Mouse (Mus musculus) liver, embryonic 11.5 days (tissue): Measurements from ENCODE around the gene Psmd7. TPM values are rescaled to one million over a fixed set of nuclear protein-coding genes. Genes with fewer than 3 reads are reported as not detected.

Experiments used
- ATAC-seq: fragments of 200-750 bp; cut with Nextera tagmentation; replicated peaks from 2 replicates; pipeline ENCODE4 v1.8.0; 2017; ENCODE audit warnings: moderate number of reproducible peaks, mild to moderate bottlenecking, moderate TSS enrichment, moderate library complexity; ENCODE audit not compliant: low FRiP score
- DNase-seq: peaks from one replicate; pipeline ENCODE4 v3.0.0-alpha.2; 2017; ENCODE audit warnings: low spot score
- H3K27ac ChIP-seq: fragments of 300-500 bp; sonication (generic); 2 replicates; pipeline ENCODE4 v1.5.1; 2014; ENCODE audit warnings: mild to moderate bottlenecking, low read depth, low read length, control low read depth
- H3K27me3 ChIP-seq: fragments of 300-500 bp; sonication (generic); replicated peaks from 2 replicates; pipeline ENCODE4 v1.6.1; 2014; ENCODE audit warnings: low read length, mixed read lengths; ENCODE audit not compliant: control insufficient read depth, insufficient read depth
- H3K36me3 ChIP-seq: fragments of 300-500 bp; sonication (generic); 2 replicates; pipeline ENCODE4 v1.6.1; 2014; ENCODE audit warnings: mild to moderate bottlenecking, low read length, moderate library complexity, mixed read lengths; ENCODE audit not compliant: control insufficient read depth, insufficient read depth
- H3K4me1 ChIP-seq: fragments of 300-500 bp; sonication (generic); replicated peaks from 2 replicates; pipeline ENCODE4 v1.6.1; 2014; ENCODE audit warnings: low read length, mixed read lengths; ENCODE audit not compliant: control insufficient read depth, insufficient read depth
- H3K4me2 ChIP-seq: fragments of 300-500 bp; sonication (generic); 2 replicates; pipeline ENCODE4 v1.6.1; 2014; ENCODE audit warnings: mild to moderate bottlenecking, control low read depth, moderate library complexity
- H3K4me3 ChIP-seq: fragments of 300-500 bp; sonication (generic); 2 replicates; pipeline ENCODE4 v1.5.1; 2014; ENCODE audit warnings: low read depth, low read length, control low read depth
- H3K9ac ChIP-seq: fragments of 300-500 bp; sonication (generic); 2 replicates; pipeline ENCODE4 v1.6.1; 2014; ENCODE audit warnings: low read depth, low read length, control low read depth
- H3K9me3 ChIP-seq: fragments of 300-500 bp; sonication (generic); 2 replicates; pipeline ENCODE4 v1.6.1; 2016; ENCODE audit warnings: low read length, inconsistent platforms, mixed read lengths; ENCODE audit not compliant: control insufficient read depth
- WGBS: fragments of 180-500 bp; shearing (Covaris S2); extraction: QIAGEN DNeasy Blood & Tissue Kit; methylation state at CpG from one replicate; pipeline ENCODE4 v1.1.7; 2014; 5-methylcytosine and 5-hydroxymethylcytosine counted together
- polyA plus RNA-seq: library from polyadenylated mRNA; unstranded; fragments of >200 nt; fragmentation: Nextera tagmentation; extraction: Ambion mirVana; gene quantifications from 2 replicates; pipeline ENCODE4 v1.2.1, GENCODE M21; 2014

Gene Psmd7
- polyA plus RNA-seq, 1 experiment from 2014 or later = 365 TPM

DNA sequence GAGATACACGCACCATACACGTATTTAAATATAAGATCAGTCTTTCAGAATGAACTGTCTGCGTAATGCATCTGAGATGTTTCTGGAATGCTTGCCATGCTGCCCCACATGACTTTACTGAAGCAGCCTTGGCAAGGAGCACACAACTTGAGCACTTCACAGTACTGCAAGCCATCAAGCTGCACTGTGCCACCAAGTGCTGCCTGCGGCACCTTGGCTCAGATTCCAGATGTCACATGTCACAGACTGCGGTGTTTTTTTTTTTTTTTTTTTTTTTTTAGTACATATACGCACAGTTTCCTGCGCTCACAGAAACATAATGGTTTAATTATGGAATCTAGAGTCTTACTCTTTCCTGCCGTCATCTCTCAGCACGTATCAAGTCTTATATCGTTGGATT is 30.2 kb upstream of the Psmd7 start:
- no peaks in the 10 kb centered on the region for H3K9me3 ChIP-seq
- no peak overlapping the region for H3K27ac ChIP-seq
- WGBS = 87% methylated on average over 10 of the region's 10 CpGs
- no peaks in the 10 kb centered on the region for H3K4me1 ChIP-seq
- no peak overlapping the region for H3K4me2 ChIP-seq
- DNase-seq (no peak), ATAC-seq (no peak)
- no peaks in the 10 kb centered on the region for H3K27me3 ChIP-seq
- H3K4me3 ChIP-seq = no peak overlapping the region
- H3K9ac ChIP-seq = no peak overlapping the region
- H3K36me3 ChIP-seq = no peaks in the 10 kb centered on the region

DNA sequence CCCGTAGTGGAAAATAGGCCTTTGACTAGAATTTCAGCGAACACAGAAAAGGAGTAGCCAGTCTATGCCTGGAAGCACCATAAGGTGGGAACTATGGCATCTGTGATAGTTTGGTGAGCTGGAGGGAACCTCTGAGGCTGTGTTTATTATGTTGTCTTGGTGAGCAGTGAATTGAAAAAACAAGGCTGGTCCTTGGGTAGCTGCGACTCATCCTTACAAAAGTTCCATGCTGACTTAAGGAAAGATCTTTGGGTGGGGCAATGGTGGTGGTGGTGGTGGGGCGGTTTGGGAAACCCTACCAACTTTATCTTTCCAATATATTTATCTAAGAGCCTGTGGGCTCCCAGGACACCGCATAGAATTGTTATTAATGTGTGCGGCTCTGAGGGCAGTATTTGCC is 25.1 kb upstream of the Psmd7 start:
- ATAC-seq = no peak
- H3K4me1 ChIP-seq = no peaks in the 10 kb centered on the region
- H3K36me3 ChIP-seq = no peaks in the 10 kb centered on the region
- no peak for DNase-seq
- H3K4me2 ChIP-seq = no peak overlapping the region
- H3K27ac ChIP-seq = no peak overlapping the region
- H3K9me3 ChIP-seq = no peaks in the 10 kb centered on the region
- H3K27me3 ChIP-seq = no peaks in the 10 kb centered on the region
- H3K9ac ChIP-seq = no peak overlapping the region
- H3K4me3 ChIP-seq = no peak overlapping the region
- 84% methylated on average over 6 of the region's 6 CpGs for WGBS

DNA sequence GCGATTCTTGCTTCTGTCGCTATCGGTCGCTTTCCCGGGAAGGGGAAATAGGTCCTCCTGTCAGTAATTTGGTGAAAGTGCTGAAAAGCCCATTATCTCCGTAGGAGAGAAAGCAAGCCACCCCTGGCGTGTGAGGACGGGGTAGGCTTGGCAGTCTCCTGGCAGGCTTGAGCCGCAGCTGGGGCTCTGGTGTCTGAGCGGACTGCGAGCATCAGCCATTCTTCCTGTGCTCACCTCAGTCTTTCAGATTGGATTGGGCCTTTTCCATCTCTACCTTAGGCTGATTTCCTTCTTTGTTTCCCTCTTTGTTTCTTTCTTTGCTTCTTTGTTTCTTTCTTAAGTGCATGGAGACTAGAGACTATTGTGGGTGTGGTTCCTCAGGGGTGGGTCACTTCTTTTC is 22.6 kb upstream of the Psmd7 start:
- WGBS = 49% methylated on average over 11 of the region's 11 CpGs
- no peak overlapping the region for H3K9ac ChIP-seq
- H3K4me1 ChIP-seq = no peaks in the 10 kb centered on the region
- H3K27me3 ChIP-seq = no peaks in the 10 kb centered on the region
- no peak for DNase-seq
- no peak overlapping the region for H3K27ac ChIP-seq
- no peaks in the 10 kb centered on the region for H3K36me3 ChIP-seq
- H3K4me2 ChIP-seq = no peak overlapping the region
- H3K4me3 ChIP-seq = no peak overlapping the region
- H3K9me3 ChIP-seq = no peaks in the 10 kb centered on the region
- no peak for ATAC-seq

DNA sequence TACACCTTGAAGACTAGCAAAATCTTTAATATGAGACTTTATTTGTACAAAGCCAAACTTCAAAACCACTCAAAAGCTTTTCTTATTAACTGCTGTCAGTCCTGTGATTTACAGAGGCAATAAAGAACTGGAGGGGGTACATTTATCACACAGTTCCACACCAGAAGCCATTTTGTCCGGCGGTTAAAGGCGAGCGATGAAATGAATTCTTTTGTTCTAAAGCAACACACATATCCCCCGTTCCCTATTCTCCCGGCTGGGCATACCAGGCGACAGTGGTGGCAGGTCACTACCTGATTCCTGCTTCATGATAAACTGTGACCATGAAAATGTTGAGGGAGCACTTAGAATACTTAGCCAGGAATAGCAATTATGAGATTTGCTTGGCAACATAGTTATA is 20.5 kb upstream of the Psmd7 start:
- WGBS = 76% methylated on average over 7 of the region's 7 CpGs

DNA sequence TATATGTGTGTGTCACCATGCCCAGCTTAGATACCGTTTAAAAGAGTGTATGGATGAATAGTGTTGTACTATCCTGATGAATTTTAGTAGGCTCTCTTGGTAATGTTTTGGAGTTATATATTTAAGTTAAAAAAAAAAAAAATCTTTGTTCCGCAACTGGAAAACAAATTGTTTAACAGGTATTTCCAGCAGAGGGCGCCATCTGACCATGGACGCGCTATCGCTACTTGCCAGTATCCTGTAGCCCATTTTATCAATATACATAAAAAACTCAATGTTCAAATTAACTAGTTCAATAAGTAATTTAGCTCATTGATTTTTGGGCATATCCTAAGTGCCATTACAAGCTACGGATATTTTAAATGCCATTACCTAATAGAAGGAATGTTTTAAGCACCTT is 14.8 kb upstream of the Psmd7 start:
- Histone ChIP-seq H3K9ac (no peak overlapping the region), H3K9me3 (no peaks in the 10 kb centered on the region), H3K27ac (no peak overlapping the region), H3K4me2 (no peak overlapping the region), H3K27me3 (no peaks in the 10 kb centered on the region), H3K4me1 (no peaks in the 10 kb centered on the region), H3K36me3 (no peaks in the 10 kb centered on the region), H3K4me3 (no peak overlapping the region)
- DNase-seq (no peak), ATAC-seq (no peak)
- 4% methylated on average over 7 of the region's 7 CpGs for WGBS

More for the DNA sequence above, 20.5 kb upstream of the Psmd7 start:
- DNase-seq (no peak), ATAC-seq (no peak)
- no peak overlapping the region for H3K4me3 ChIP-seq
- no peaks in the 10 kb centered on the region for H3K36me3 ChIP-seq
- H3K27ac ChIP-seq = no peak overlapping the region
- H3K27me3 ChIP-seq = no peaks in the 10 kb centered on the region
- no peak overlapping the region for H3K4me2 ChIP-seq
- H3K9ac ChIP-seq = no peak overlapping the region
- no peaks in the 10 kb centered on the region for H3K4me1 ChIP-seq
- no peaks in the 10 kb centered on the region for H3K9me3 ChIP-seq

DNA sequence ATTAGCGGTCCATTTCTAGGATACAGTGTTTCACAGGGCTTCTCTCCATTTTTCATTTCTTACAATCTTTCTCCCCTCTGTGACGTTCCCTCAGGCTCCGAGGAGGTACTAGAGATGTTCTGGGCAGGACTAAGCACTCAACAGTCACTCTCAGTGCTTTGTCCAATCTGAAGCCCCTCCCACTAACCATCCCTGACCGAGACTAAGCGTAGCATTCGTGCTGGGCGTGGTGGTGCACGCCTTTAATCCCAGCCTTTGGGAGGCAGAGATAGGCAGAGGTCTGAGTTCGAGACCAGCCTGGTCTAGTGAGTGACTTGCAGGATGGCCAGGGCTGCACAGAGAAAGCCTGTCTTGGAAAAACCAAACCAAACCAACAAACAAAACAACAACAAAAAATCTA is 11.4 kb upstream of the Psmd7 start:
- Histone ChIP-seq H3K27me3 (no peaks in the 10 kb centered on the region), H3K4me1 (no peaks in the 10 kb centered on the region), H3K9me3 (no peaks in the 10 kb centered on the region), H3K9ac (no peak overlapping the region), H3K4me2 (no peak overlapping the region), H3K4me3 (no peak overlapping the region), H3K36me3 (no peaks in the 10 kb centered on the region), H3K27ac (no peak overlapping the region)
- ATAC-seq (no peak), DNase-seq (no peak)
- 78% methylated on average over 9 of the region's 9 CpGs for WGBS

DNA sequence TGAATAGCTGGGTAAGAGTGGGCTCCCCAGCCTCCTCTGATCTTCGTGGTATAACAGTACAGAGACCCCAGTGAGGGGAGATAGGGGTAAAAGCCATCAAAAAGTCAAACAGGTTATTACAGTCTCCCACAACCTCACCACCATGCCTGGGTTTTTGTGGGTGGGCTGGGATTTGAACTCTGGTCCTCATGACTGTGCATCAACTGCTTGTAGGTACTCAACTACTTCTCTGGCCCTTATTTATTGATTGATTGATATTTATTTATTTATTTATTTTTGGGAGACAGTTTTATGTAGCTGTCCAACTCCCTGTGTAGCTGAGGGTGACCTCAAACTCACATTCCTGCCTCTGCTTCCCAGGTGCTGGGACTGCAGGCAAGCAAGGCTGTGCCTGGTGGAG is 9.5 kb upstream of the Psmd7 start:
- no peak overlapping the region for H3K4me3 ChIP-seq
- no peak overlapping the region for H3K4me2 ChIP-seq
- no peak for ATAC-seq
- no peaks in the 10 kb centered on the region for H3K36me3 ChIP-seq
- no peak overlapping the region for H3K27ac ChIP-seq
- no peaks in the 10 kb centered on the region for H3K27me3 ChIP-seq
- DNase-seq = no peak
- 52% methylated on average over 1 of the region's 1 CpGs for WGBS
- no peaks in the 10 kb centered on the region for H3K9me3 ChIP-seq
- no peak overlapping the region for H3K9ac ChIP-seq
- H3K4me1 ChIP-seq = no peaks in the 10 kb centered on the region

DNA sequence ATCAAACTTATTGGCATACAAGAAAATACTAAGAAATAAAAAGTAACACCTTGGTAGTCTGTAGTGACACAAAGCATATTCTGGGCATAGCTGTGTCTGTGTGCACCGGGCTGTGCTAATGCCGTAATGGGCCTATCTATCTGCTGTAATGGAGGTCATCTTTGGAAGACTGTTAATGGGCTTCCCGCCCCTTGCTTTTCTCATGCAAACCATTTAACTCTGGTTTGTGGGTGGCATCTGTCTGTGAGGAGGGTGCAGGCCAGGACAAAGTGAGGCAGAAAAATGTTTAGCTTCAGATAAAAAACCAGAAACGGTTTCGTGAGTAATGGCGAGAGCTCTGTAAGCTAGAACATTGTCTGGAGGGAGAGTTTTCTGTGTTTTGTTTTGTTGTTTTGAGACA is 6.6 kb upstream of the Psmd7 start:
- no peak for DNase-seq
- 72% methylated on average over 6 of the region's 6 CpGs for WGBS
- H3K36me3 ChIP-seq = no peaks in the 10 kb centered on the region
- no peak for ATAC-seq
- H3K4me2 ChIP-seq = no peak overlapping the region
- no peak overlapping the region for H3K27ac ChIP-seq
- H3K9me3 ChIP-seq = no peaks in the 10 kb centered on the region
- H3K4me3 ChIP-seq = no peak overlapping the region
- H3K4me1 ChIP-seq = no peaks in the 10 kb centered on the region
- no peak overlapping the region for H3K9ac ChIP-seq
- no peaks in the 10 kb centered on the region for H3K27me3 ChIP-seq

DNA sequence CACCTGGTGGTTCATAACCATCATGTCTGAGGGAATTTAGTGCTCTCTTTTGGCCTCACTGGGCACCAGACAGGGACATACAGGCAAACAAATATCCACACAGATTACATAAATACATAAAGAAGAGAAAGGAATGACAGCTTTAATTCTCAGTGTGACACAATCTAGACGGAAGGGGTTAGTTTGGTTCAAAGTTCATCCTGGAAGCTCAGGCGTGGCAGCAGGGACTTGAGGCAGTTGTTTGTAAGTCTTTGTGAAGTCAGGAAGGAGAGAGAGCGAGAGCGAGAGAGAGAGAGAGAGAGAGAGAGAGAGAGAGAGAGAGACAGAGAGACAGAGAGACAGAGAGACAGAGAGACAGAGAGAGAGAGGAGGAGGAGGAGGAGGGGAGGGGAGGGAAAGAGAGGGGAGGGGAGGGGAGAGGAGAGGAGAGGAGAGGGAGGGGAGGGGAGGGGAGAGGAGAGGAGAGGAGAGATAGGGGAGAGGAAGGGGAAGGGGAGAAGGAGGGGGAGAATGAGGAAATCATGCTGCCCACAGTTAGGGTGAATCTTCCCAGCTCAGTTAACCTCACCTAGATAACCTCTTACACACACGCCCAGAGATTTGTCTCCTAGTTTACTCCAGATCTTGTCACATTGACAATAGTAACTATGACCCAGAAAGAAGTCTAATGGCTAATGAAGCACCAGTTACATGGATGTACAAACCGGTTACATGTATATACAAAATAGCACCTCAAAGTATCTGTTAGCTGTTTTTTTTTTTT is 5.9 kb upstream of the Psmd7 start:
- no peak overlapping the region for H3K27ac ChIP-seq
- no peak for DNase-seq
- 63% methylated on average over 6 of the region's 6 CpGs for WGBS
- H3K9ac ChIP-seq = no peak overlapping the region
- H3K4me2 ChIP-seq = no peak overlapping the region
- no peak overlapping the region for H3K4me3 ChIP-seq
- no peaks in the 10 kb centered on the region for H3K27me3 ChIP-seq
- ATAC-seq = no peak
- H3K4me1 ChIP-seq = no peaks in the 10 kb centered on the region
- H3K9me3 ChIP-seq = no peaks in the 10 kb centered on the region
- H3K36me3 ChIP-seq = no peaks in the 10 kb centered on the region
